8 mouse cellular contexts compared by ENCODE assay signal in the genomic region with DNA sequence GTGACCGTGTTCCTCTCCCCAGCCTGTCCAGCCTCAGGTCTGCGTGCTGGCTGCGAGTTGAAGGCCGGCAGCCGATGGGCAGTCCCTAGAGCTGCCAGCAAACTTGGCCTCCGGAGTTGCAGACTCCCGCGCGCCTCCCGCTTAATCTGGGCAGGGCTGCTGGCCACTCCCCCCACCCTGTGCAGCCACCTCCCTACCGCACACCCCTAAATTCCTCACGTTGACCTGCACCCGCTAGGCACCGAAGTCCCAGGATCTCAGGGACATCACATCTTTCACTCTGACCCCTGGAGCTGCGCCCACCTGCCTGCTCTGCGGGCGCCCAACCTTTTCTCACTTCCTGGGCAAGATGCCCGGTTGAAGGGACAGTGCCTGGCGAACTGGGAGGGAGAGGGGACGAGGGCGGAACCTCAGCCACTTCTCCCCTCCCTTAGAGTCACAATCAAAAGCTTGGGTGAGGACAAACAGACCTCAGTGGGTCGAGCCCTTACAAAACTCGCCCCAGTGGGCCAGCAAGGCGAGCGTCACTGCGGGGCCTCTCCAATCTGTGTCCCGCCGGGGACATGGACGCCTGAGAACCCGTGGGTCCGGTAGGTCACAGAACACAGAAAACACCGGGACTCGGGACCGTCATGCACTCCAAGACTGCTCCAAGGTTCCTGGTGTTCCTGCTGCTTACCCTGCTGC. TPM values are rescaled to one million over a fixed set of nuclear protein-coding genes. Genes with fewer than 3 reads are reported as not detected.
DNase-seq lines count a peak whose midpoint lies in the region; ATAC-seq and TF ChIP-seq lines count a peak whose summit lies in the region.

A gene (minus strand): TSS at position 137 of the 687 bp plus-strand sequence.
A gene (plus strand): TSS at position 209 of the 687 bp plus-strand sequence.

- no peak for TF ChIP-seq EP300 in stomach, postnatal 0 days (optimal IDR thresholded peaks at IDR 0.05)

- DNase-seq in urinary bladder, postnatal 14 days (ENCODE audit: low spot score) = peak; percentile 27
- DNase-seq in urinary bladder, adult 2 months (ENCODE audit: low spot score) = no peak
- peak; percentile 47 for DNase-seq in kidney, postnatal 0 days (ENCODE audit: low spot score)
- DNase-seq in stomach, postnatal 0 days (ENCODE audit: low spot score) = peak; percentile 37
- DNase-seq in layer of hippocampus, adult 8-10 months (ENCODE audit: low spot score in 2 of 2) = no peak

- H3K27ac ChIP-seq in embryonic facial prominence, embryonic 15.5 days (replicated peaks) = no peak within 1 kb of the TSS
- no peak within 1 kb of the TSS for H3K27ac ChIP-seq in heart, embryonic 16.5 days (ENCODE audit: low read length)
- peak within 1 kb of the TSS; percentile 31; the same call in 1 of the 2 replicates for H3K27ac ChIP-seq in kidney, postnatal 0 days
- H3K27ac ChIP-seq in stomach, postnatal 0 days (replicated peaks) = no peak within 1 kb of the TSS

- peaks cover 10% of the 10 kb centered on the region for H3K4me1 ChIP-seq in embryonic facial prominence, embryonic 15.5 days
- peaks cover 5% of the 10 kb centered on the region for H3K4me1 ChIP-seq in heart, embryonic 16.5 days (ENCODE audit: control insufficient read depth, insufficient read depth, low read length)
- H3K4me1 ChIP-seq in kidney, postnatal 0 days (replicated peaks; ENCODE audit: insufficient read depth, low read length) = peaks cover 8% of the 10 kb centered on the region
- no peaks in the 10 kb centered on the region for H3K4me1 ChIP-seq in stomach, postnatal 0 days (replicated peaks; ENCODE audit: control insufficient read depth, insufficient read depth)

- TF ChIP-seq CTCF in kidney, postnatal 0 days (IDR thresholded peaks at IDR 0.05; ENCODE audit: low read depth) = no peak
- TF ChIP-seq CTCF in stomach, postnatal 0 days (IDR thresholded peaks at IDR 0.05; ENCODE audit: low read depth) = no peak

- H3K9me3 ChIP-seq in embryonic facial prominence, embryonic 15.5 days (replicated peaks) = no peaks in the 10 kb centered on the region
- H3K9me3 ChIP-seq in heart, embryonic 16.5 days (replicated peaks; ENCODE audit: control insufficient read depth, low read length) = no peaks in the 10 kb centered on the region
- no peaks in the 10 kb centered on the region for H3K9me3 ChIP-seq in kidney, postnatal 0 days (replicated peaks; ENCODE audit: low read length)
- H3K9me3 ChIP-seq in stomach, postnatal 0 days (ENCODE audit: control insufficient read depth, low read length) = no peaks in the 10 kb centered on the region

- WGBS in embryonic facial prominence, embryonic 15.5 days = 4% methylated on average over 34 of the region's 34 CpGs
- 3% methylated on average over 32 of the region's 34 CpGs for WGBS in heart, embryonic 16.5 days
- under 1% methylated on average over 33 of the region's 34 CpGs for WGBS in kidney, postnatal 0 days
- 4% methylated on average over 33 of the region's 34 CpGs for WGBS in stomach, postnatal 0 days

- H3K4me2 ChIP-seq in embryonic facial prominence, embryonic 15.5 days (replicated peaks) = peak within 1 kb of the TSS; percentile 54
- peak within 1 kb of the TSS; percentile 79 for H3K4me2 ChIP-seq in heart, embryonic 16.5 days (ENCODE audit: low read depth, low read length)
- H3K4me2 ChIP-seq in kidney, postnatal 0 days (ENCODE audit: low read length) = peak within 1 kb of the TSS; percentile 87
- H3K4me2 ChIP-seq in stomach, postnatal 0 days (replicated peaks; ENCODE audit: low read depth) = peak within 1 kb of the TSS; percentile 66

- peak within 1 kb of the TSS; percentile 31 for H3K4me3 ChIP-seq in embryonic facial prominence, embryonic 15.5 days (replicated peaks)
- H3K4me3 ChIP-seq in heart, embryonic 16.5 days (ENCODE audit: low read length) = peak within 1 kb of the TSS; percentile 54
- peak within 1 kb of the TSS; percentile 42 for H3K4me3 ChIP-seq in kidney, postnatal 0 days (replicated peaks; ENCODE audit: low read depth, low read length)
- H3K4me3 ChIP-seq in stomach, postnatal 0 days (ENCODE audit: low read depth, low read length) = peak within 1 kb of the TSS; percentile 29

- H3K36me3 ChIP-seq in embryonic facial prominence, embryonic 15.5 days = no peaks in the 10 kb centered on the region
- H3K36me3 ChIP-seq in heart, embryonic 16.5 days (ENCODE audit: control insufficient read depth, insufficient read depth) = no peaks in the 10 kb centered on the region
- H3K36me3 ChIP-seq in kidney, postnatal 0 days (ENCODE audit: insufficient read depth, low read length) = no peaks in the 10 kb centered on the region
- no peaks in the 10 kb centered on the region for H3K36me3 ChIP-seq in stomach, postnatal 0 days (ENCODE audit: control insufficient read depth, insufficient read depth, low read length)

- H3K9ac ChIP-seq in embryonic facial prominence, embryonic 15.5 days = 0 out of 2 replicates have a peak within 1 kb of the TSS, but pooled peaks have one; percentile 3
- peak within 1 kb of the TSS; percentile 49 for H3K9ac ChIP-seq in heart, embryonic 16.5 days (ENCODE audit: low read length)
- peak within 1 kb of the TSS; percentile 64 for H3K9ac ChIP-seq in kidney, postnatal 0 days (ENCODE audit: low read depth, low read length)
- peak within 1 kb of the TSS; percentile 43; the same call in 1 of the 2 replicates for H3K9ac ChIP-seq in stomach, postnatal 0 days (ENCODE audit: low read length)

- H3K27me3 ChIP-seq in embryonic facial prominence, embryonic 15.5 days = peaks cover 18% of the 10 kb centered on the region
- H3K27me3 ChIP-seq in heart, embryonic 16.5 days (ENCODE audit: control insufficient read depth, insufficient read depth, low read length) = peaks cover 14% of the 10 kb centered on the region
- no peaks in the 10 kb centered on the region for H3K27me3 ChIP-seq in kidney, postnatal 0 days (ENCODE audit: insufficient read depth, low read length)
- no peaks in the 10 kb centered on the region for H3K27me3 ChIP-seq in stomach, postnatal 0 days (ENCODE audit: control insufficient read depth, insufficient read depth, low read length)

- ATAC-seq in embryonic facial prominence, embryonic 15.5 days (ENCODE audit: insufficient number of reproducible peaks, low FRiP score, low TSS enrichment, low read depth) = no peak; the same call in 1 of the 2 replicates
- peak; percentile 28 for ATAC-seq in heart, embryonic 16.5 days (replicated peaks; ENCODE audit: extremely low read depth, insufficient read depth, low FRiP score)
- ATAC-seq in kidney, postnatal 0 days (replicated peaks; ENCODE audit: low FRiP score, low read depth) = peak; percentile 82
- ATAC-seq in megakaryocyte progenitor cell, adult 5-6 weeks (replicated peaks; ENCODE audit: poor library complexity) = 0 out of 2 replicates have a peak, but pooled peaks have one; percentile 20
- peak; percentile 45; the same call in 1 of the 2 replicates for ATAC-seq in stomach, postnatal 0 days (ENCODE audit: low FRiP score, low TSS enrichment)

RNA-seq across cellular contexts. Expression of the first gene that starts in this region (rescaled TPM):
- 1.3 and 1.4 TPM in 2 replicates for polyA plus RNA-seq in urinary bladder, adult 2 months (2012; rRNA removed)
- polyA plus RNA-seq in embryonic facial prominence, embryonic 15.5 days (2015; fragmentation: Nextera tagmentation; extraction: Ambion mirVana) = 0.09 and 0.14 TPM in 2 replicates
- polyA plus RNA-seq in heart, embryonic 16.5 days (2015; fragmentation: Nextera tagmentation; extraction: Ambion mirVana) = 0.67 and 1.4 TPM in 2 replicates
- 20.3 and 20.8 TPM in 2 replicates for polyA plus RNA-seq in kidney, postnatal 0 days (2015; fragmentation: Nextera tagmentation; extraction: Ambion mirVana)
- not detected in 2 replicates for total RNA-seq in megakaryocyte progenitor cell, adult 5-6 weeks (2015)
- 0.03 and 0.04 TPM in 2 replicates for total RNA-seq in megakaryocyte progenitor cell, adult 5-6 weeks (2017)
- polyA plus RNA-seq in stomach, postnatal 0 days (2015; fragmentation: Nextera tagmentation; extraction: Ambion mirVana) = 0.31 and 0.61 TPM in 2 replicates
- under 1 TPM; 0.73 to 0.90 (median 0.81) TPM for total RNA-seq in layer of hippocampus, adult 8-10 months (2022)

RNA-seq across cellular contexts. Expression of the second gene that starts in this region (rescaled TPM):
- polyA plus RNA-seq in urinary bladder, adult 2 months (2012; rRNA removed) = 0.94 and 1.0 TPM in 2 replicates
- polyA plus RNA-seq in embryonic facial prominence, embryonic 15.5 days (2015; fragmentation: Nextera tagmentation; extraction: Ambion mirVana) = 0.13 and 0.26 TPM in 2 replicates
- polyA plus RNA-seq in heart, embryonic 16.5 days (2015; fragmentation: Nextera tagmentation; extraction: Ambion mirVana) = 0.59 and 0.95 TPM in 2 replicates
- polyA plus RNA-seq in kidney, postnatal 0 days (2015; fragmentation: Nextera tagmentation; extraction: Ambion mirVana) = 21.9 and 22.3 TPM in 2 replicates
- not detected in 2 replicates for total RNA-seq in megakaryocyte progenitor cell, adult 5-6 weeks (2015)
- total RNA-seq in megakaryocyte progenitor cell, adult 5-6 weeks (2017) = not detected in 2 replicates
- polyA plus RNA-seq in stomach, postnatal 0 days (2015; fragmentation: Nextera tagmentation; extraction: Ambion mirVana) = 0.36 and 0.42 TPM in 2 replicates
- under 1 TPM; 0.31 to 0.50 (median 0.41) TPM for total RNA-seq in layer of hippocampus, adult 8-10 months (2022)

Comparison
In these comparisons a context has a peak if more than half of its experiments do, and no peak if none do; other contexts are left out.
1. RNA of the second gene that starts in this region (polyA plus RNA-seq): 21.9 to 22.3 TPM in kidney, postnatal 0 days; 0.94 to 1.0 TPM in urinary bladder, adult 2 months, 0.59 to 0.95 TPM in heart, embryonic 16.5 days, 0.36 to 0.42 TPM in stomach, postnatal 0 days and 0.13 to 0.26 TPM in embryonic facial prominence, embryonic 15.5 days; every median in the first group is over 10 times any median in the second.
2. DNase-seq: peak in urinary bladder, postnatal 14 days (single experiment) and kidney, postnatal 0 days (single experiment); none in urinary bladder, adult 2 months (single experiment) and layer of hippocampus, adult 8-10 months (0 of 2).
3. Peak in ATAC-seq in megakaryocyte progenitor cell, adult 5-6 weeks; RNA of the genes that start here not detected or under 1 TPM.
4. Peak in DNase-seq, ATAC-seq, H3K4me3 ChIP-seq, H3K9ac ChIP-seq and H3K4me2 ChIP-seq in stomach, postnatal 0 days; RNA of the genes that start here not detected or under 1 TPM.
5. H3K9ac ChIP-seq: peak in every context shown above with its lines; median percentile 64 in kidney, postnatal 0 days; 49 in heart, embryonic 16.5 days; 43 in stomach, postnatal 0 days; 3 in embryonic facial prominence, embryonic 15.5 days.
6. Peak in every context shown above with its lines, with median percentiles within 50 percentile points of each other: H3K4me2 ChIP-seq and H3K4me3 ChIP-seq.